Mouse (Mus musculus) hindbrain, postnatal 0 days (tissue): ENCODE results near the gene Leng1. TPM values are rescaled to one million over a fixed set of nuclear protein-coding genes. Genes with fewer than 3 reads are reported as not detected.

Source experiments
- ATAC-seq: fragments of 200-750 bp; cut with Nextera tagmentation; 2 replicates; pipeline ENCODE4 v1.8.0; 2017; ENCODE audit warnings: mild to moderate bottlenecking, moderate TSS enrichment, moderate library complexity
- DNase-seq: peaks from one replicate; pipeline ENCODE4 v3.0.0-alpha.2; 2015; ENCODE audit warnings: low spot score
- H3K27ac ChIP-seq: fragments of 300-500 bp; sonication (generic); 2 replicates; pipeline ENCODE4 v1.5.1; 2014; ENCODE audit warnings: mild to moderate bottlenecking
- H3K27me3 ChIP-seq: fragments of 300-500 bp; sonication (generic); 2 replicates; pipeline ENCODE4 v1.6.1; 2014; ENCODE audit warnings: low read length, mixed read lengths; ENCODE audit not compliant: insufficient read depth
- H3K36me3 ChIP-seq: fragments of 300-500 bp; sonication (generic); 2 replicates; pipeline ENCODE4 v1.6.1; 2014; ENCODE audit warnings: low read length, mixed read lengths; ENCODE audit not compliant: insufficient read depth
- H3K4me1 ChIP-seq: fragments of 300-500 bp; sonication (generic); 2 replicates; pipeline ENCODE4 v1.6.1; 2014; ENCODE audit warnings: antibody characterized with exemption, low read length, mixed read lengths; ENCODE audit not compliant: insufficient read depth
- H3K4me2 ChIP-seq: fragments of 300-500 bp; sonication (generic); 2 replicates; pipeline ENCODE4 v1.6.1; 2014; ENCODE audit warnings: low read depth, mild to moderate bottlenecking, low read length, moderate library complexity, mixed read lengths
- H3K4me3 ChIP-seq: fragments of 300-500 bp; sonication (generic); 2 replicates; pipeline ENCODE4 v1.5.1; 2014; ENCODE audit warnings: low read length
- H3K9ac ChIP-seq: fragments of 300-500 bp; sonication (generic); replicated peaks from 2 replicates; pipeline ENCODE4 v1.6.1; 2014; ENCODE audit warnings: mild to moderate bottlenecking, low read length, moderate library complexity, mixed read lengths
- H3K9me3 ChIP-seq: fragments of 300-500 bp; sonication (generic); 2 replicates; pipeline ENCODE4 v1.6.1; 2016; ENCODE audit warnings: low read length, mixed read lengths
- CTCF ChIP-seq: IDR thresholded peaks from 2 replicates; pipeline ENCODE4 v1.5.1; 2016; ENCODE audit warnings: antibody characterized with exemption, control low read depth, low read depth
- WGBS: fragments of 180-500 bp; shearing (Covaris S2); extraction: QIAGEN DNeasy Blood & Tissue Kit; methylation state at CpG from one replicate; pipeline ENCODE4 v1.1.7; 2014; 5-methylcytosine and 5-hydroxymethylcytosine counted together
- microRNA-seq, 2 experiments: library from miRNA; unstranded; fragments of <30 nt; microRNA quantifications; one replicate each; pipeline ENCODE4; 2016
- polyA plus RNA-seq: library from polyadenylated mRNA; unstranded; fragments of >200 nt; fragmentation: Nextera tagmentation; extraction: Ambion mirVana; gene quantifications from 2 replicates; pipeline ENCODE4 v1.2.1, GENCODE M21; 2015
- total RNA-seq: library from RNA; depleted of rRNA; stranded (reverse); fragments of >200 nt; gene quantifications from 2 replicates; pipeline ENCODE4 v1.2.3, GENCODE M21; 2014; rRNA removed

Gene Leng1
- total and polyA plus RNA-seq, 2 experiments from 2014 or later: 2.2 to 10.9 TPM

- peak overlapping the region; percentile 86 for H3K4me3 ChIP-seq
- DNase-seq (no peak), ATAC-seq (no peak; the same call in none of the 2 replicates)
- H3K4me2 ChIP-seq: peak overlapping the region; percentile 82; the same call in 1 of the 2 replicates
- peaks cover 14% of the 10 kb centered on the region; the same call in 1 of the 2 replicates for H3K36me3 ChIP-seq
- no peak overlapping the region; the same call in 1 of the 2 replicates for H3K9ac ChIP-seq
- no peaks in the 10 kb centered on the region for H3K9me3 ChIP-seq
- peaks cover 5% of the 10 kb centered on the region; the same call in 1 of the 2 replicates for H3K4me1 ChIP-seq
- H3K27ac ChIP-seq: no peak overlapping the region
- H3K27me3 ChIP-seq: no peaks in the 10 kb centered on the region
- TF ChIP-seq CTCF: peak; percentile 78
- 40% methylated on average over 6 of the region's 6 CpGs for WGBS
Measured at GRCm38 (mm10) chr7:3616389-3617241, 49.0 kb downstream of the Leng1 start.

GRCm38 (mm10) chr7:3616057-3616388, 49.6 kb downstream of the Leng1 start, which contains the start of gene Oscar:
Oscar (minus strand) TSS chr7:3616157.
- ATAC-seq (no peak), DNase-seq (no peak)
- peaks cover 14% of the 10 kb centered on the region; the same call in 1 of the 2 replicates for H3K36me3 ChIP-seq
- H3K4me3 ChIP-seq: peak within 1 kb of the TSS; percentile 86
- no peak within 1 kb of the TSS; the same call in 1 of the 2 replicates for H3K9ac ChIP-seq
- H3K4me2 ChIP-seq: peak within 1 kb of the TSS; percentile 82; the same call in 1 of the 2 replicates
- WGBS: 83% methylated on average over 4 of the region's 4 CpGs
- no peaks in the 10 kb centered on the region for H3K27me3 ChIP-seq
- H3K9me3 ChIP-seq: no peaks in the 10 kb centered on the region
- H3K27ac ChIP-seq: no peak within 1 kb of the TSS
- peaks cover 5% of the 10 kb centered on the region; the same call in 1 of the 2 replicates for H3K4me1 ChIP-seq
- no peak for TF ChIP-seq CTCF

- H3K9ac ChIP-seq: no peak overlapping the region
- no peaks in the 10 kb centered on the region for H3K36me3 ChIP-seq
- H3K27me3 ChIP-seq: no peaks in the 10 kb centered on the region
- H3K4me3 ChIP-seq: no peak overlapping the region
- H3K9me3 ChIP-seq: no peaks in the 10 kb centered on the region
- H3K27ac ChIP-seq: no peak overlapping the region
- H3K4me1 ChIP-seq: peaks cover 5% of the 10 kb centered on the region; the same call in 1 of the 2 replicates
- no peak overlapping the region for H3K4me2 ChIP-seq
- ATAC-seq (no peak), DNase-seq (no peak)
- WGBS: 76% methylated on average over 3 of the region's 3 CpGs
- TF ChIP-seq CTCF: no peak
Measured at GRCm38 (mm10) chr7:3614021-3614420, 51.6 kb downstream of the Leng1 start.

DNA sequence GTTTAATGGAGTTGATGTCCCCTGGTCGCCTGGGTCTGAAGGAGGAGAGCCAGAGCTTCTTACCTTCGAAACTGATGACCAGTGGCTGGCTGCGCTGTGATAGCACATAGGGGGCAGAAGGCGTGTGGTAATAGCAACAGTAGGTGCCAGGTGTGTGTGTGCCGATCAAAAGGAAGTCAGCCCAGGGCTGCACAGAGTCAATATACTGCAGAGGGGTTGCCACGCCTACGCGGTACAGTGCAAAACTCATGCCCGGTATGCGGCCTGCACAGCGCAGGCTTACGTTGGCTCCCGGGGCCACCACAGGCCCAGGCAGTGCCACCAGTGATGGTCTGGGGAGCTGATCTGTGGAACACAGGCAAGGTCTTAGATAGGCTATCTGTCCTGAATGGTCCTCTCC, 54.6 kb downstream of the Leng1 start:
- TF ChIP-seq CTCF: no peak
- H3K9me3 ChIP-seq: no peaks in the 10 kb centered on the region
- no peaks in the 10 kb centered on the region for H3K36me3 ChIP-seq
- no peak overlapping the region for H3K4me2 ChIP-seq
- H3K4me3 ChIP-seq: no peak overlapping the region
- DNase-seq: no peak
- no peaks in the 10 kb centered on the region for H3K27me3 ChIP-seq
- H3K4me1 ChIP-seq: no peaks in the 10 kb centered on the region
- no peak for ATAC-seq
- 88% methylated on average over 13 of the region's 13 CpGs for WGBS
- H3K9ac ChIP-seq: no peak overlapping the region
- no peak overlapping the region for H3K27ac ChIP-seq

GRCm38 (mm10) chr7:3610437-3610836, 55.2 kb downstream of the Leng1 start:
- no peak for ATAC-seq
- 90% methylated on average over 3 of the region's 3 CpGs for WGBS
- no peaks in the 10 kb centered on the region for H3K4me1 ChIP-seq
- no peak overlapping the region for H3K4me2 ChIP-seq
- no peaks in the 10 kb centered on the region for H3K27me3 ChIP-seq
- H3K36me3 ChIP-seq: no peaks in the 10 kb centered on the region
- no peak for DNase-seq
- H3K9me3 ChIP-seq: no peaks in the 10 kb centered on the region
- no peak overlapping the region for H3K27ac ChIP-seq
- no peak overlapping the region for H3K4me3 ChIP-seq
- no peak for TF ChIP-seq CTCF
- no peak overlapping the region for H3K9ac ChIP-seq

Small RNA genes within 50 kb of the gene (microRNA-seq; reads per million reads assigned to microRNA genes)
- 1.8 to 4.4 reads per million in 2 experiments for gene Mir3572

Other genes with a start within 250 kb of the Leng1 start
- not detected in 2 replicates for gene Cacng6, start 241.6 kb downstream of the Leng1 start, total RNA-seq
- 0.26 and 0.28 TPM in 2 replicates for gene Cacng6, start 241.6 kb downstream of the Leng1 start, polyA plus RNA-seq
- gene Tarm1, start 163.2 kb downstream of the Leng1 start, total RNA-seq: not detected in 2 replicates
- gene Tarm1, start 163.2 kb downstream of the Leng1 start, polyA plus RNA-seq: 0.10 TPM in 1 of 2 replicates, not detected in the other
- 0.50 and 1.1 TPM in 2 replicates for gene Oscar, start 49.7 kb downstream of the Leng1 start, total RNA-seq
- gene Oscar, start 49.7 kb downstream of the Leng1 start, polyA plus RNA-seq: 0.35 and 0.60 TPM in 2 replicates
- gene Ndufa3, start 48.5 kb downstream of the Leng1 start, total RNA-seq: 235 and 572 TPM in 2 replicates
- 664 and 717 TPM in 2 replicates for gene Ndufa3, start 48.5 kb downstream of the Leng1 start, polyA plus RNA-seq
- 14.2 and 17.3 TPM in 2 replicates for gene Tfpt, start 35.9 kb downstream of the Leng1 start, total RNA-seq
- 31.4 and 35.9 TPM in 2 replicates for gene Tfpt, start 35.9 kb downstream of the Leng1 start, polyA plus RNA-seq
- gene Prpf31, start 35.9 kb downstream of the Leng1 start, total RNA-seq: 48.6 and 50.8 TPM in 2 replicates
- 77.6 and 78.6 TPM in 2 replicates for gene Prpf31, start 35.9 kb downstream of the Leng1 start, polyA plus RNA-seq
- gene Cnot3, start 20.6 kb downstream of the Leng1 start, total RNA-seq: 23.7 and 26.0 TPM in 2 replicates
- 26.4 and 29.8 TPM in 2 replicates for gene Cnot3, start 20.6 kb downstream of the Leng1 start, polyA plus RNA-seq
- gene Tmc4, start 11.7 kb upstream of the Leng1 start, total RNA-seq: 3.5 and 4.2 TPM in 2 replicates
- gene Tmc4, start 11.7 kb upstream of the Leng1 start, polyA plus RNA-seq: 3.5 and 4.4 TPM in 2 replicates
- 408 and 417 TPM in 2 replicates for gene Tsen34, start 27.0 kb upstream of the Leng1 start, total RNA-seq
- gene Tsen34, start 27.0 kb upstream of the Leng1 start, polyA plus RNA-seq: 254 and 255 TPM in 2 replicates
- 212 and 229 TPM in 2 replicates for gene Mboat7, start 27.7 kb upstream of the Leng1 start, total RNA-seq
- gene Mboat7, start 27.7 kb upstream of the Leng1 start, polyA plus RNA-seq: 117 and 119 TPM in 2 replicates
- gene Rps9, start 38.2 kb upstream of the Leng1 start, total RNA-seq: 545 and 569 TPM in 2 replicates
- gene Rps9, start 38.2 kb upstream of the Leng1 start, polyA plus RNA-seq: 743 and 752 TPM in 2 replicates
- gene Pirb, start 54.6 kb upstream of the Leng1 start, total RNA-seq: 0.37 TPM in 1 of 2 replicates, not detected in the other
- gene Pirb, start 54.6 kb upstream of the Leng1 start, polyA plus RNA-seq: 0.39 and 0.47 TPM in 2 replicates
- gene Gm15448, start 159.8 kb upstream of the Leng1 start, total RNA-seq: not detected in 2 replicates
- gene Gm15448, start 159.8 kb upstream of the Leng1 start, polyA plus RNA-seq: not detected in 2 replicates
- gene Pira2, start 179.2 kb upstream of the Leng1 start, total RNA-seq: not detected in 2 replicates
- gene Pira2, start 179.2 kb upstream of the Leng1 start, polyA plus RNA-seq: not detected in 2 replicates
- 0.07 TPM in 1 of 2 replicates, not detected in the other for gene Gm14548, start 232.3 kb upstream of the Leng1 start, total RNA-seq
- not detected in 2 replicates for gene Gm14548, start 232.3 kb upstream of the Leng1 start, polyA plus RNA-seq
- not detected in 2 replicates for gene Lilra6, start 249.7 kb upstream of the Leng1 start, total RNA-seq
- gene Lilra6, start 249.7 kb upstream of the Leng1 start, polyA plus RNA-seq: not detected in 2 replicates